18 mouse cellular contexts compared by ENCODE assay signal in the genomic region with DNA sequence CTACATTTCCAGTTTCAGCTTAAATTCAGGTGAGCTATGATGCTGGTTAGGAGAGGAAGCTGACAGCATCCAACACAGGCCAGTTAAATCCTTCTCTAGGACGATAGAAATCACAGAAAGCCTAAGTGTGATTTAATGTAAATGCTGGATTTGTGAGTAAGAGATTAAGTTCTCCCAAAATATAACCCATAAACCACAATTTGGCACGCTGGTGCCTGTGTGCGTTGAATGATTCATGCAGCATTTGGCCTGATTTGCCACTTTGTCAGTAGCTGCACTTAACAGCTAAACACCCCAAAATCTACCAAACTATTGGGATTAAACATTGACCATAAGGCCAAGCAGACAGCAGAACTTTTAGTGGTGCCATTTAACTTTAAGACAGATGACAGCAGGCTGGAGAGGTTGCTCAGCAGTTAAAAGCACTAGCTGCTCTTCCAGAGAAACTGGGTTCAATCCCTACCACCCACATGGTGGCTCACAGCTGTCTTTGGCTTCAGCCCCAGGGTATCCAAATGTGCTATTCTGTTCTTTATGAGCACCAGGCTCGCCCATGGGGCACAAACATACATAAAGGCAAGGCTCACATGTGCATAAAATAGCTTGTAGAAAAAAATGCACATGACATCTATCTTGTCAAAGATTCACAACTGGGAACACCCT.
DNase-seq lines count a peak whose midpoint lies in the region; ATAC-seq and TF ChIP-seq lines count a peak whose summit lies in the region.
"Had no signal": no experiment of that assay in that cellular context is flagged by ENCODE, and none has a peak within 500 bp of the region (broad histone marks: within the 10 kb centered on the region; RNA-seq: fewer than 3 reads in every experiment).

No protein-coding gene starts in this region.

- H3K9ac ChIP-seq in forebrain, postnatal 0 days = no peak overlapping the region
- H3K9ac ChIP-seq: forebrain, embryonic 15.5 days; heart, embryonic 12.5 days; lung, embryonic 14.5 days; midbrain, embryonic 13.5 days had no signal

- no peaks in the 10 kb centered on the region for H3K27me3 ChIP-seq in forebrain, postnatal 0 days (ENCODE audit: insufficient read depth, low read length)
- H3K27me3 ChIP-seq in forebrain, embryonic 10.5 days (ENCODE audit: poor library complexity, severe bottlenecking) = no peaks in the 10 kb centered on the region
- H3K27me3 ChIP-seq in limb, embryonic 10.5 days (ENCODE audit: low read depth, poor library complexity, severe bottlenecking) = no peaks in the 10 kb centered on the region
- no peaks in the 10 kb centered on the region for H3K27me3 ChIP-seq in embryonic facial prominence, embryonic 10.5 days (replicated peaks; ENCODE audit: low read depth, poor library complexity, severe bottlenecking)
- H3K27me3 ChIP-seq: forebrain, embryonic 15.5 days; heart, embryonic 12.5 days; midbrain, embryonic 13.5 days had no signal

- no peak overlapping the region for H3K27ac ChIP-seq in forebrain, postnatal 0 days (ENCODE audit: low read depth, low read length)
- H3K27ac ChIP-seq in forebrain, embryonic 10.5 days = no peak overlapping the region
- H3K27ac ChIP-seq in limb, embryonic 10.5 days = no peak overlapping the region
- no peak overlapping the region for H3K27ac ChIP-seq in embryonic facial prominence, embryonic 10.5 days (replicated peaks)
- H3K27ac ChIP-seq: forebrain, embryonic 15.5 days; hindbrain, embryonic 10.5 days; left cerebral cortex, adult 2 months; midbrain, embryonic 13.5 days had no signal

- H3K4me2 ChIP-seq in forebrain, postnatal 0 days (ENCODE audit: low read depth) = no peak overlapping the region
- H3K4me2 ChIP-seq: forebrain, embryonic 15.5 days; heart, embryonic 12.5 days; liver, embryonic 11.5 days; lung, embryonic 14.5 days; midbrain, embryonic 13.5 days had no signal

- no peak overlapping the region for H3K4me3 ChIP-seq in forebrain, postnatal 0 days (ENCODE audit: low read depth, low read length)
- H3K4me3 ChIP-seq in forebrain, embryonic 10.5 days = no peak overlapping the region
- no peak overlapping the region for H3K4me3 ChIP-seq in limb, embryonic 10.5 days
- no peak overlapping the region for H3K4me3 ChIP-seq in embryonic facial prominence, embryonic 10.5 days
- H3K4me3 ChIP-seq: forebrain, embryonic 15.5 days; heart, embryonic 12.5 days; hindbrain, embryonic 10.5 days; left cerebral cortex, adult 2 months; midbrain, embryonic 13.5 days had no signal

- TF ChIP-seq CTCF in forebrain, postnatal 0 days (IDR thresholded peaks at IDR 0.05; ENCODE audit: low read depth) = no peak

- ATAC-seq in forebrain, postnatal 0 days = peak; percentile 54
- ATAC-seq: forebrain, embryonic 15.5 days; midbrain, embryonic 13.5 days had no signal

- H3K4me1 ChIP-seq in forebrain, postnatal 0 days (ENCODE audit: insufficient read depth) = 0 out of 2 replicates have a peak, but pooled peaks cover 6% of the 10 kb centered on the region
- no peaks in the 10 kb centered on the region for H3K4me1 ChIP-seq in forebrain, embryonic 10.5 days
- H3K4me1 ChIP-seq in limb, embryonic 10.5 days = peaks cover 7% of the 10 kb centered on the region
- H3K4me1 ChIP-seq in embryonic facial prominence, embryonic 10.5 days = 0 out of 2 replicates have a peak, but pooled peaks cover 3% of the 10 kb centered on the region
- H3K4me1 ChIP-seq: heart, embryonic 12.5 days; hindbrain, embryonic 10.5 days; midbrain, embryonic 13.5 days had no signal

- no peaks in the 10 kb centered on the region for H3K9me3 ChIP-seq in forebrain, postnatal 0 days (ENCODE audit: low read length)
- no peaks in the 10 kb centered on the region for H3K9me3 ChIP-seq in forebrain, embryonic 10.5 days
- no peaks in the 10 kb centered on the region for H3K9me3 ChIP-seq in limb, embryonic 10.5 days (replicated peaks)
- H3K9me3 ChIP-seq in embryonic facial prominence, embryonic 10.5 days = no peaks in the 10 kb centered on the region
- H3K9me3 ChIP-seq: forebrain, embryonic 15.5 days; heart, embryonic 12.5 days; hindbrain, embryonic 10.5 days; midbrain, embryonic 13.5 days had no signal

- 55% methylated on average over 4 of the region's 4 CpGs for WGBS in forebrain, postnatal 0 days
- 77% methylated on average over 4 of the region's 4 CpGs for WGBS in forebrain, embryonic 10.5 days
- WGBS in limb, embryonic 10.5 days = 81% methylated on average over 4 of the region's 4 CpGs
- WGBS in embryonic facial prominence, embryonic 10.5 days = 80% methylated on average over 4 of the region's 4 CpGs

- no peaks in the 10 kb centered on the region for H3K36me3 ChIP-seq in forebrain, postnatal 0 days (ENCODE audit: insufficient read depth)
- H3K36me3 ChIP-seq in forebrain, embryonic 10.5 days (replicated peaks) = no peaks in the 10 kb centered on the region
- H3K36me3 ChIP-seq in limb, embryonic 10.5 days = no peaks in the 10 kb centered on the region
- no peaks in the 10 kb centered on the region for H3K36me3 ChIP-seq in embryonic facial prominence, embryonic 10.5 days (replicated peaks)
- H3K36me3 ChIP-seq: forebrain, embryonic 15.5 days; heart, embryonic 12.5 days; hindbrain, embryonic 10.5 days; midbrain, embryonic 13.5 days had no signal

- DNase-seq in forebrain, postnatal 0 days = peak; percentile 48
- no peak for DNase-seq in forebrain, embryonic 10.5 days (ENCODE audit: extremely low spot score, low spot score)
- peak; percentile 24 for DNase-seq in right cerebral cortex, postnatal 25 days
- DNase-seq in right cerebral cortex, postnatal 14 days = no peak
- DNase-seq in layer of hippocampus, postnatal 36 days = peak; percentile 15
- DNase-seq in limb, embryonic 10.5 days (ENCODE audit: low spot score) = no peak
- no peak for DNase-seq in embryonic facial prominence, embryonic 10.5 days (ENCODE audit: low spot score)
- no peak for DNase-seq in gastrocnemius, postnatal 10 days
- DNase-seq: cerebellum, adult 18-20 months; gastrocnemius, postnatal 36 days; lung, embryonic 14.5 days; thymus, postnatal 14 days had no signal

Comparison
In these comparisons a context has a peak if more than half of its experiments do, and no peak if none do; other contexts are left out.
1. DNase-seq: peak in forebrain, postnatal 0 days (single experiment), right cerebral cortex, postnatal 25 days (single experiment) and layer of hippocampus, postnatal 36 days (2 of 2); none in forebrain, embryonic 10.5 days (single experiment), right cerebral cortex, postnatal 14 days (single experiment), limb, embryonic 10.5 days (single experiment), embryonic facial prominence, embryonic 10.5 days (single experiment) and gastrocnemius, postnatal 10 days (single experiment).